Mouse (Mus musculus): ENCODE measurements around the gene Edn1.

Edn1 gene

GRCm38 (mm10) chr13:42301161-42301721 lies at the start of gene Edn1:
Edn1 (plus strand) TSS chr13:42301476.
- in situ Hi-C loops (cut with MboI, MseI): loop anchor here (10.0 kb wide), 3 partner anchors 586 to 1576 kb away; no protein-coding TSS in a partner anchor

GRCm38 (mm10) chr13:42253821-42254220 lies 47.5 kb upstream of the Edn1 start:
- in situ Hi-C loops (cut with MboI, MseI): no loop called here

DNA sequence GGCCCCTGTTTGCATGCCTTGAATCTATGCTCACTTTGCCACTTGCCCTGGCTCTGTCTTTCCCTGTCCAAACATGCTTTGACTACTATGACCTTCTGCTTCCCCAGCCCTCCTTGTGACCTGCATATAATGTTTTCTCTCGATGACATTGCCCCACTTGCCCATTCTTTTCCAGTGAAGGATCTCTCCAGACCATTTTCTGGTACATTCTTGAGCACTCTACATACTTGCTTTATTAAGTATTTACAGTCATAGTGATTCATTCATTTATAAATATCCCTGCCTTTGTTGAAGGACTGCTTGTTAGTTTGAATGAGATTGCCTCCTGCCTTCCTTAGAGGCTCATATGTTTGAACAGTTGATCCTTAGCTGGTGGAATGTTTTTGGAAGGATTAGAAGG lies 46.2 kb upstream of the Edn1 start:
- in situ Hi-C loops (cut with MboI, MseI): no loop called here

DNA sequence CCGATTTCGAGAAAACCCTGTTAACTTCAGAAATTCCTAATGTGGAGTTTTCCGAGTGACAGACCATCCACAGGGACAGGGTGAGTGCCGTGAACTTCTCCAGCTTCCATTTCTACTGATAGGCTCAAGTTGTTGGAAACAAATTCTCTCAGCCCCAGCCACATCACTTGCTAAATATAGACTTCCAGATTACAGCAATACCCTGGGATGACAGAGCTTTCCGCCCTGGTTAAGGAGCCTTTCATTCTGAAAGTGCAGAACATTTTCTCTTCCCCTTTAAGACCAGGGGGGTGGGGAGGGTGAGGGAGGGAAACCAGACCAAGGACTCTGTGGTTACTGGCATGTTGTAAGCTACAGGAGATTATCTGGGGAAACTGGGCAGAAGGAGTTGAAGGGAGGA lies 42.9 kb upstream of the Edn1 start:
- in situ Hi-C loops (cut with MboI, MseI): no loop called here

DNA sequence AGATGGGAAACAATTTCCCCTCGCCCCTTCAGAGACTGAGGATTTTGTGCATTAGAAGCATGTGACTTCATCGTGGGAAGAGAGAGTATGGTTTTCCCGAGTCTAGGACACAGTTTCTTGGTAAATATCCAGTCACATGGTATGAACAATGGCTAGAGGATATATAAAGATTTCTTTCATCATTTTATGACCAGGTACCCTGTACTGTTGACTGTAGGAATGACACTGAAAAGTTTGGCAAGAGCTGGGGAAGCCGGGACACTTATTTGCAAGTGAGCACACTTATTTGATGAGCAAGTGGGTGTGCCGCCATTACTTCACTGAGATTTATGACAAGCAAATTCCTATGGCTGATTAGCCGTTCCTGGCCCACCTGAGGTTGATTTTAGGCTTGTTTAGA lies 40.6 kb upstream of the Edn1 start:
- in situ Hi-C loops (cut with MboI, MseI): no loop called here

DNA sequence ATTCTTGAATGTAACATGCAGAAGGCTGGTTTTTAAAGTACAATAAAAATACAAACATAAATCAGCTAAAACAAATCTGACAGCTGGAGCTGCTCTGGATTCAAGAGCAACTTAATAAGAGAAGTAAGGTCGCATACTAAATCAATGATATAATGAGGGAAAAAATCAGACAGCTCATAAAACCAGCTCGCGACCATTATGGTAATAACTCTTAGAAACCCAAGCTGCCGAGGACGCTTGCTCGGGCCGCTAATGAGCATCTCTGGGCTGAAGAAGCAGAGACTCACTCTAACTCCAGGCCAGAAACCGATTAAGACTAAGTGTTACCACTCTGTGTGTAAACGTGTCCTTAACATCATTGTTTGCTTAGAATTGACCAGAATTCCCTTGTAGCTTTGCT lies 31.2 kb upstream of the Edn1 start:
- in situ Hi-C loops (cut with MboI, MseI): no loop called here

- in situ Hi-C loops (cut with MboI, MseI): no loop called here
Observed at GRCm38 (mm10) chr13:42276774-42277454, 24.4 kb upstream of the Edn1 start.

GRCm38 (mm10) chr13:42277751-42278150 lies 23.5 kb upstream of the Edn1 start:
- in situ Hi-C loops (cut with MboI, MseI): no loop called here

DNA sequence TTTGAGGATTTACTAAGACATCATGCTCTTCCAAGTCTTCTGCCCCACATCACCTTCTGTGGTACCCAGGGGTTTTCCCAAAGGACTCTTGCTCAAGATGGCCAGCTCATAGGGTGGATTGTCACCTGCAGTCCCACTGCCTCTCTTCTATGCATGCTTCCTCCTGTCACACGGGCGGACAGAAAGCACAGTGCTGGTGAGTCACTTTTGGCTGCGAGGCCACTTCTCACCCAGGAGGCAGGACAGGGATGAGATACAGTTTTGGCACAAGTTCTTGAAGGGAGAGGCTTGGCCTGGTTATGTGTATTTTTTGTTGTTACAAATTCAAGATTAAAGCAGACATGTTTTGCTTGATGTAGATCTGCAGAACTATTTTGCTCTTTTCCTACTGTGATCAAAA lies 15.4 kb upstream of the Edn1 start:
- in situ Hi-C loops (cut with MboI, MseI): no loop called here

DNA sequence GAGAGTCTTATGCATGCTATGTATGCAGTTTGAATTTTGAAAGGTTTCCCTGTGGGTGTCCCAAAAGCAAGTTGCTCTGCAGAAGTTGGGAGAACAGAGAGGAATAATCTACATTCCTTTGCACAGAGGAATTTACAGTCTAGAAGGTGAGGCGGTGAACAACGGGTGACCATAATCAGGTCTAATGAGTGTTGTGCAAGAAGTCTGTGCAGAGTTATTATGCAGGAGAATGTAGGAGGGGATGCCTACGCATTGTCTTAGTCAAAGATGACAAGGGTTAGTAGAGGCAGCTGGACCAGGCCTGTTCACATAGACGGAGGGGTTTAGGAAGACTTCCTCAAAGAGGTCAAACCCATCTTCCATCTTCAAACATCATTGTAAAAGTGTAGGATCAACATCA lies 14.5 kb upstream of the Edn1 start:
- in situ Hi-C loops (cut with MboI, MseI): no loop called here

DNA sequence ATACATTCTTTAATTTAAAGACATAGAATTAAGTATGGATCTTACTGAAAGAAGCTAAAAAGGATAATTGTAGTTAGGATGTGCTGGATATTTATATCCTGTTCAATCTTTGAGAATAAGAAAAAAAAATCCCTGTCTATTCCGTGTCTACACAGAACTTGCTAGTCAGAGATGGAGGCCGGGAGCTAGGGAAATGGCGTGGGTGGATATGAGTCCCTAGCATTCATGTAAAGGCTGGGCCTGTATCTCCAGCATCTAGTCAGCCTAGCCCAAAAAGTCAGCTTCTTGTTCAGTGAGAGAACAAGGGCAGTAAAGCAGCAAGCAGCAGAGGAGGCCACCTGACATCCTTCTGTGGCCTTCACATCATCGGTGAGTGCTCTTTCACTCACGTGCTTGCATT lies 8.7 kb upstream of the Edn1 start:
- in situ Hi-C loops (cut with MboI, MseI): no loop called here

- in situ Hi-C loops (cut with MboI, MseI): no loop called here
Observed at GRCm38 (mm10) chr13:42298302-42298701, 3.0 kb upstream of the Edn1 start.

DNA sequence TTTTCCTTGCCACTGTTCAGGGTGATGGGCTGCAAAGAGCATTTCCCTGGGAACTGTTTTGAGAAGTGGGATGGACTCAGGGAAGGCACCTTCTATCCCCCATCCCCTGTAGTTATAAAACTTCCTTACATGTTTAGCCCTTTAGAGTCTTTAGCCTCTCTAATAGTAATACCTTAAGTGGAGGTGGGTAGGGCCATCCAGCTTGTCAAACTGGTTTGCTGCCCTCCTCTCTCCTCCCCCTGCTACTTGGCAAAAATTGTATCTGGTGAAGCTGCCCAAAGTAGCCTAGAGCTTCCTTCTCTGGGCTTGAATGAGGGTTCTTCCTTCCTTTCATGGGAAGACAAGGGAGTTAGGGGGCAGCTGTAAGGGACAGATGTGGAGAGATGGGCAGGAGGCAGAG lies 2.5 kb upstream of the Edn1 start:
- in situ Hi-C loops (cut with MboI, MseI): no loop called here

- in situ Hi-C loops (cut with MboI, MseI): loop anchor here (10.0 kb wide), 3 partner anchors 586 to 1576 kb away; no protein-coding TSS in a partner anchor
Observed at GRCm38 (mm10) chr13:42300567-42300966, 709 bp upstream of the Edn1 start.

DNA sequence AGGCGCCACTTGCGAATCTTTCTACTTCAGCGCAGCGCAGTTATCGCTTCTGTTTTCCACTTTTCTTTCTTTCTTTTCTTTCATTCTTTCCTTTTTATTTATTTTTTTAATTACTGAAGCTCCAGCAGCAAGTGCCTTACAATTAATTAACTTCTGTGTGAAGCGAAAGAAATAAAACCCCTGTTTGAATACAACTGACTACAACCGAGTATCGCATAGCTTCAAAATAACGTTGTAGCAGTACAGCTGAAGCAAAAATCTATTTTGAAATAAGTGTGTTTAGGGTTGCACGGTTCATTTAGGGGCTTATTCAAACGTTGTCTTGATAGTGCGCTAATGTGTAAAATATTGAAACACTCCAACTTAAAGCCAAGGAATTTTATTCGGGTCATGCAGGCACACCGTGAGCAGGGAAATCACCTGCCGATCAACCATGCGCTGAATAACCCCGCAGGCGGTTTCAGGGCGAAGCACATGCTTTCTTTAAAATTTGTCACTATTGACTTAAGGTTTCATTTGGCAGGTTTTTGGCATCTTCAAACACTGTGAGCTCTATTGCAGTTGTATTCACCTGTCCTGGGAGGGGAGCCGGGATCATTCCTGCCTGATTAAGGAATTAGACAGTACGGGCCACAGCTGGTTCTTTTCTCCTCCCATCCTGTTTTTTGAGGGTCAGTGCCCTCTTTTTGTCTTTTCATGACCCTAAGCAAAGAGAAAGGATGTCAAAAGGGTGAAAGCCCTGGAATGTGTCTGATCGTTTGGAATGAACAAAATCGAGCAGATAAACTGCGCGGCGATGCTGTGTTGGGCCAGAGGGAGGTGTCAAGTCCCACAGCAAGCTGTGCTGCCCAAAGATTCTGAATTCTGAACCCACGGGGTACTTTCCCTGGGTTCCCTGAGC lies 935 bp downstream of the Edn1 start:
- in situ Hi-C loops (cut with MboI, MseI): loop anchor here (10.0 kb wide), 3 partner anchors 587 to 1577 kb away; no protein-coding TSS in a partner anchor

DNA sequence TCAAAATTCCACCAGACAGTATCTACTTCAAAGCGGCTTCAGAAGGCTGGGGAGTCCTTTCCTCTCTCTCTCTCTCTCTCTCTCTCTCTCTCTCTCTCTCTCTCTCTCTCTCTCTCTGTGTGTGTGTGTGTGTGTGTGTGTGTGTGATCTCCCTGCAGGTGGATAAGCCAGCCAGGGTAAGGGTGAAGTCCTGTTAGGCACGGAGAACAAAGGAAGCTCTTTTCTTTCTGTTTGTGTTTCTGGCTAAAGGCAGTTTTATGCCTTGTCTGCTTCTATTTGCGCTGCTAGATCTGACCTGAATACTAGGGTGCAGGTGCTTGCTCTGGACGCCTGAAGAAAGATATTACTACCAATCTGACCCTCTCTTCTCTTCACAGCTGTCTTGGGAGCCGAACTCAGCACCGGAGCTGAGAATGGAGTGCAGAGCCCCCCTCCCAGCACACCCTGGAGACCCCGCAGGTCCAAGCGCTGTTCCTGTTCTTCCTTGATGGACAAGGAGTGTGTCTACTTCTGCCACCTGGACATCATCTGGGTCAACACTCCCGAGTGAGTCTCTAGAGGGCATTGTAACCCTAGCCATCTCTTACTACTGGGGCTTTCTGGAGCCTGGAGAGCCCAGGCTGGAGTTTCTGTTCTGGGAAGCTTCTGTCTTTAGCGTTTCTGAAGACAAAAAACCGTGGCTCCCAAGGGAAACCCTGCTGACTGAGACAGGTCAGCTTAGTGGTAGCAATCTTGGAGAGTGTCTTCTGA lies 2.1 kb downstream of the Edn1 start:
- in situ Hi-C loops (cut with MboI, MseI): loop anchor here (10.0 kb wide), 3 partner anchors 589 to 1579 kb away; no protein-coding TSS in a partner anchor

DNA sequence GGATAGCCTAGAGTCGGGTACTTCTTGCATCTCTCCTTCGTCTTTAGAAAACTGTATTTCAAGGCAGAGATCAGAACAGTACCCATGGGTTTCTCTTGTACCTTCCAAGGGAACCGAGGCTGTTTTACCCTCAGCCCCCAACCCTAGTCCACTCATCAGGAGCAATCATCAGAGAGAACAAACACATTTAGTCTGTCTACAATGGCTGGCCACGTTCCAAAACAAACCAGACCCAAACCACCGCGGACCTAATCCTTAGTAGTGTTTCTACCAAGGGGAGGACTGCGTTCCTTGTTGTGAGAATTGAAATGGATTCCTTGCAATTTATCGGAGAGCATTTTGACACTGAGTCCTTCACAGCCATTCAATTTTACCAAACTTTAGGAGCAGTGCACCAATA lies 2.9 kb downstream of the Edn1 start:
- in situ Hi-C loops (cut with MboI, MseI): loop anchor here (10.0 kb wide), 3 partner anchors 589 to 1579 kb away; no protein-coding TSS in a partner anchor

DNA sequence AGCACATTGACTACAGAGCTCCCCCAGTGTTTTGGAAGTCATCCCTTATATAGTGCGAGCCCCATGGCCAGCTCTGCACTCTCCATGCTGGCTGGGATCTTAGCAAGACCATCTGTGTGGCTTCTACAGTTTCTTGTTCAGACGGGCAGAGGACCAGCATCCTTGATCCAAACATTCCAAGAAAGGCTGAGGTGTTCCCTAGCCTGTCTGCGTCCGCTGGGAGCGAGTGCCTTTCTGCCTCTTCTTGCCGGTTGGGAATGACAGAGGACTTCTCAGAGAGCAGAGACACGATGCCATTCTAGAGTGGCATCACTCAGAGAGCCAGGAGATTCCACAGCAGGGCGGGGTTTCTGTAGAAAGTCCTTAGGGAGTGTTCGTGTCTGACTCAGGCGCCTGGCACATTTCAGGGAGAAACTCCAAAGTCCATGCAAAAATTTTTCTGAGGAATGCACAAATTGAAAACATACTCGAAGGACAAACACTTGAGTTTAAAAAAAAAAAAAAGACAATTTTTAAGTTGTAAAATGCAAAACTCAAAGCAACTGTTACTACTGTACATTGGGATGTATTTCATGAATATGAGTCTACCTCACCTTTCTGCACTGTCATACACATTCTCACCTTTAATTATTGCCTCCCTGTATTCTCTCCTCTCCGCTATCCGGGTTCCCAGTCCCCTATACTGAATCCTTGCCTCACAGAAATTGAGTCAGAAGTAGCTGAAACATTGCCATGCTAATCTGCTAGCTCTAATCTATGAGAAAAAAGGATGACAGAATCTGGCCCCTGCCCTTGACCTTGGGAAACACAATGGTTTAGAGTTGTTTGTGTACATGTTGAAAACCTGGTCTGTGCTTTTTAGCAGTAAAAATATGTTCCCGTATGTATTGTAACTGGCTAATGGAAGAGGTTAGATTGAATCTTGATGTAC lies 5.9 kb downstream of the Edn1 start:
- in situ Hi-C loops (cut with MboI, MseI): loop anchor here (10.0 kb wide), 3 partner anchors 592 to 1582 kb away; no protein-coding TSS in a partner anchor

DNA sequence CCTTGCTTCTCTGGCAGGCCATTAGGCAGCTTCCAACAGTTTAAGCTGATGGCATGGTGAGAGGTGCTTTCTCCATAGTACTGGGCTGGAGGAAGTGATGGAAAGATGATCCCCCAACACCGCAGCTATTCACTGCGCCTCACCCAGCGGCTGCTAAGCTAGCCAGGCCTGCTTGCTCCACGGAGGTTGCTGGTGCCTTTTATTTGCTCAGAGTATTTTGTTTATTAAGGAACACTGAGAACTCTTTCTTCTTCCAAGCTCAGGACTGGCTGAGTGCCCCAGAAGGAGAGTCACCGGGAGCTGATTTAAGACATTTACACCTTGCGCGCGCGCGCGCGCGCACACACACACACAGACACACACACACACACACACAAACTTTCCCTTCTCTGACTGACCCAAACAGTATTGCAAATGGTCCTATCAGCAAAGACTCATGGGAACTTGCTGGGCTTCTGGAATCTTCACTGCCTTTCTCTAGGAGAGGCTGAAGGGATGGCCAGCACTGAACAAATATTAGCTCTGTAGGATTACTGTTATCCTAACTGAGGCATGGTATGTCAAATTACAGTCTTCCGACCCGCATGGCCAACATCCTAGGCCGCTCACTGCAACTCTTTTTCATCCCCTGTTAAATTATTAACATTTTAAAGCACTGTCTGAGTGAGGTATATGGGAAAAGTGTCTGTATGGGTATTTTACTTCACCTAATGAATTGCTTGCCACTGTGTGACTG lies 7.3 kb downstream of the Edn1 start:
- in situ Hi-C loops (cut with MboI, MseI): loop anchor here (10.0 kb wide), 3 partner anchors 594 to 1584 kb away; no protein-coding TSS in a partner anchor
